Comparison of ENCODE assay signal across 8 mouse cellular contexts in genomic region chr17:46889450-46890084, GRCm38 (mm10). TPM values are rescaled to one million over a fixed set of nuclear protein-coding genes. Genes with fewer than 3 reads are reported as not detected.
A peak's percentile ranks its signal among the peaks of the same experiment; 100 is the strongest.
DNase-seq lines count a peak whose midpoint lies in the region; ATAC-seq lines count a peak whose summit lies in the region.

No protein-coding gene starts in this region.

- H3K4me2 ChIP-seq in heart, embryonic 13.5 days, result peak overlapping the region; percentile 78
- peak overlapping the region; percentile 99 for H3K4me2 ChIP-seq in liver, embryonic 13.5 days
- peak overlapping the region; percentile 79 for H3K4me2 ChIP-seq in stomach, embryonic 14.5 days (replicated peaks; ENCODE audit: low read depth, low read length)

- peak overlapping the region; percentile 75 for H3K4me3 ChIP-seq in brown adipose tissue, adult 24 weeks (ENCODE audit: insufficient read depth, low read depth, low read length)
- peak overlapping the region; percentile 81 for H3K4me3 ChIP-seq in heart, embryonic 13.5 days
- peak overlapping the region; percentile 91 for H3K4me3 ChIP-seq in liver, embryonic 13.5 days (replicated peaks)
- H3K4me3 ChIP-seq in stomach, embryonic 14.5 days (ENCODE audit: low read depth, low read length), result peak overlapping the region; percentile 76

- no peaks in the 10 kb centered on the region for H3K27me3 ChIP-seq in heart, embryonic 13.5 days (replicated peaks)
- no peaks in the 10 kb centered on the region for H3K27me3 ChIP-seq in liver, embryonic 13.5 days
- no peaks in the 10 kb centered on the region for H3K27me3 ChIP-seq in stomach, embryonic 14.5 days (ENCODE audit: control insufficient read depth, insufficient read depth, low read length)

- no peaks in the 10 kb centered on the region for H3K9me3 ChIP-seq in heart, embryonic 13.5 days
- H3K9me3 ChIP-seq in liver, embryonic 13.5 days (replicated peaks), result no peaks in the 10 kb centered on the region
- no peaks in the 10 kb centered on the region for H3K9me3 ChIP-seq in stomach, embryonic 14.5 days (ENCODE audit: control insufficient read depth, low read depth, low read length)

- peak overlapping the region; percentile 85 for H3K9ac ChIP-seq in heart, embryonic 13.5 days
- peak overlapping the region; percentile 82 for H3K9ac ChIP-seq in liver, embryonic 13.5 days
- peak overlapping the region; percentile 60 for H3K9ac ChIP-seq in stomach, embryonic 14.5 days (replicated peaks; ENCODE audit: low read depth, low read length)

- H3K36me3 ChIP-seq in heart, embryonic 13.5 days, result peaks cover 18% of the 10 kb centered on the region
- peaks cover 11% of the 10 kb centered on the region for H3K36me3 ChIP-seq in liver, embryonic 13.5 days
- no peaks in the 10 kb centered on the region; the same call in 1 of the 2 replicates for H3K36me3 ChIP-seq in stomach, embryonic 14.5 days (ENCODE audit: control insufficient read depth, insufficient read depth, low read length)

- peak; percentile 74 for DNase-seq in CD4-positive helper T cell, adult 2 months (ENCODE audit: low read depth, low spot score)
- DNase-seq in fibroblast of lung, adult 2 months (ENCODE audit: low read depth), result peak; percentile 57
- DNase-seq in kidney, postnatal 10 days, result peak; percentile 89
- DNase-seq in liver, embryonic 13.5 days, result peak; percentile 50
- DNase-seq in natural killer cell, adult 2 months (ENCODE audit: low spot score in 2 of 2), result peak; percentile 66 to 75

- H3K4me1 ChIP-seq in brown adipose tissue, adult 24 weeks (ENCODE audit: control insufficient read depth, insufficient read depth, insufficient read length, low read length), result peaks cover 11% of the 10 kb centered on the region
- H3K4me1 ChIP-seq in heart, embryonic 13.5 days, result peaks cover 53% of the 10 kb centered on the region
- H3K4me1 ChIP-seq in liver, embryonic 13.5 days (replicated peaks), result peaks cover 82% of the 10 kb centered on the region
- H3K4me1 ChIP-seq in stomach, embryonic 14.5 days (ENCODE audit: control insufficient read depth, insufficient read depth, low read length), result peaks cover 21% of the 10 kb centered on the region

- under 1% methylated on average over 44 of the region's 44 CpGs for WGBS in heart, embryonic 13.5 days
- under 1% methylated on average over 44 of the region's 44 CpGs for WGBS in liver, embryonic 13.5 days (ENCODE audit: insufficient replicate concordance)
- whole genome bisulfite sequencing in stomach, embryonic 14.5 days, result under 1% methylated on average over 44 of the region's 44 CpGs

- H3K27ac ChIP-seq in brown adipose tissue, adult 24 weeks (replicated peaks; ENCODE audit: low read depth, low read length), result peak overlapping the region; percentile 71
- H3K27ac ChIP-seq in heart, embryonic 13.5 days (replicated peaks), result peak overlapping the region; percentile 92
- H3K27ac ChIP-seq in liver, embryonic 13.5 days, result peak overlapping the region; percentile 93
- H3K27ac ChIP-seq in stomach, embryonic 14.5 days (ENCODE audit: low read length), result peak overlapping the region; percentile 99

- peak; percentile 37; the same call in 1 of the 2 replicates for ATAC-seq in heart, embryonic 13.5 days (ENCODE audit: extremely low read depth, insufficient number of reproducible peaks, low FRiP score, low TSS enrichment)
- ATAC-seq in liver, embryonic 13.5 days (ENCODE audit: low read depth), result peak; percentile 14
- peak; percentile 38 for ATAC-seq in stomach, embryonic 14.5 days (ENCODE audit: insufficient number of reproducible peaks, insufficient read depth, low FRiP score, low read depth)

RNA-seq across cellular contexts. Expression of gene Tbcc, which starts 0.9 kb away (rescaled TPM):
- polyA plus RNA-seq in brown adipose tissue, adult 24 weeks (2012; ENCODE audit: insufficient read depth, insufficient read length, missing spikeins), result 10.1 TPM in 2 replicates
- 39.3 and 39.8 TPM in 2 replicates for polyA plus RNA-seq in heart, embryonic 13.5 days (2015; fragmentation: Nextera tagmentation; extraction: Ambion mirVana)
- 22.4 and 24.9 TPM in 2 replicates for polyA plus RNA-seq in liver, embryonic 13.5 days (2015; fragmentation: Nextera tagmentation; extraction: Ambion mirVana)
- polyA plus RNA-seq in stomach, embryonic 14.5 days (2014; fragmentation: Nextera tagmentation; extraction: Ambion mirVana), result 52.6 and 54.3 TPM in 2 replicates

RNA-seq across cellular contexts. Expression of gene Prph2, which starts 20.7 kb away (rescaled TPM):
- not detected in 2 replicates for polyA plus RNA-seq in brown adipose tissue, adult 24 weeks (2012; ENCODE audit: insufficient read depth, insufficient read length, missing spikeins)
- polyA plus RNA-seq in heart, embryonic 13.5 days (2015; fragmentation: Nextera tagmentation; extraction: Ambion mirVana), result not detected in 2 replicates
- polyA plus RNA-seq in liver, embryonic 13.5 days (2015; fragmentation: Nextera tagmentation; extraction: Ambion mirVana), result not detected in 2 replicates
- polyA plus RNA-seq in stomach, embryonic 14.5 days (2014; fragmentation: Nextera tagmentation; extraction: Ambion mirVana), result not detected in 2 replicates

RNA-seq across cellular contexts. Expression of gene Bicral, which starts 31.3 kb away (rescaled TPM):
- 5.3 and 9.8 TPM in 2 replicates for polyA plus RNA-seq in brown adipose tissue, adult 24 weeks (2012; ENCODE audit: insufficient read depth, insufficient read length, missing spikeins)
- polyA plus RNA-seq in heart, embryonic 13.5 days (2015; fragmentation: Nextera tagmentation; extraction: Ambion mirVana), result 3.0 and 3.4 TPM in 2 replicates
- polyA plus RNA-seq in liver, embryonic 13.5 days (2015; fragmentation: Nextera tagmentation; extraction: Ambion mirVana), result 2.6 and 3.6 TPM in 2 replicates
- 6.0 and 6.6 TPM in 2 replicates for polyA plus RNA-seq in stomach, embryonic 14.5 days (2014; fragmentation: Nextera tagmentation; extraction: Ambion mirVana)

Comparison
In these comparisons a context has a peak if more than half of its experiments do, and no peak if none do; other contexts are left out.
1. Peak in every context shown above with its lines: DNase-seq, ATAC-seq, H3K4me3 ChIP-seq and H3K27ac ChIP-seq.